Mouse (Mus musculus): ENCODE results near the gene Stk32b. TPM values are rescaled to one million over a fixed set of nuclear protein-coding genes. Genes with fewer than 3 reads are reported as not detected.

Gene Stk32b
- not detected in 2 replicates for polyA plus RNA-seq (2012; ENCODE audit: low replicate concordance)

GRCm38 (mm10) chr5:37716505-37717372 lies at the start of gene Stk32b:
Gene Stk32b, minus strand, starts transcription at chr5:37717171.

GRCm38 (mm10) chr5:37735224-37735623 lies 18.3 kb upstream of the Stk32b start, which contains the start of gene Cytl1:
Gene Cytl1, plus strand, starts transcription at chr5:37735519.

Other genes starting within 250 kb of the Stk32b start
- gene Cytl1, start 18.3 kb upstream of the Stk32b start, polyA plus RNA-seq (2012; ENCODE audit: low replicate concordance) = not detected in 2 replicates
- gene Msx1, start 107.4 kb upstream of the Stk32b start, polyA plus RNA-seq (2012; ENCODE audit: low replicate concordance) = 0.22 TPM in 1 of 2 replicates, not detected in the other

Measured in hematopoietic multipotent progenitor cell, adult 10-12 weeks (in vitro differentiated cells).